Mouse (Mus musculus) liver, adult 2 months (tissue): ENCODE results near the gene Hpn.

Source experiments
- CTCF ChIP-seq: fragments of 200-500 bp; IDR thresholded peaks from 2 replicates; pipeline ENCODE4 v1.5.1; 2011; ENCODE audit warnings: low read depth, low read length, control low read depth
- POLR2A ChIP-seq: fragments of 200-500 bp; IDR thresholded peaks from 2 replicates; pipeline ENCODE4 v1.6.1; 2011; ENCODE audit warnings: low read length, control low read depth; ENCODE audit not compliant: insufficient read depth; ENCODE audit errors: extremely low read depth

GRCm38 (mm10) chr7:31149271-31149670 lies 34.2 kb upstream of the Hpn start:
- TF ChIP-seq CTCF (no peak), POLR2A (no peak)
